22 mouse cellular contexts compared by ENCODE assay signal in the genomic region with DNA sequence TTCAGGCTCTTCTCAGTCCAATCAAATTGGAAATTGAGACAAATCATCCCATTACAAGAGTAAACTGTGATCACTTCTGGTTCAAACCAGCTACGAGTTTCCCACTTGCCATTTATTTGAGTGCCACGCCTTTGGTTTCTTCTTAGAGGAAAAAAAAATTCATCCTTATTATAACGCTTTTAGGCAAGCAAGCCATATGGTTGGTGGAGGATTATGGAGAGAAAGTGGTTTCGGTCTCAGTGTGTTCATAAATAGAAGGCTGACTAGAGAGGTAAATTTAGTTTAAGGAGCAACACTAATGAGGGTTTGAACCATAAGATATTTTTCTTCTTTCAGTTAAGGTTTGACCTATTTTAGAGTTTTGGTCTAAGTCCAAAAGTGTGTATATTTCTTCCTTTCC.
DNase-seq lines count a peak whose midpoint lies in the region; ATAC-seq and TF ChIP-seq lines count a peak whose summit lies in the region.
"Had no signal": no experiment of that assay in that cellular context is flagged by ENCODE, and none has a peak within 500 bp of the region (broad histone marks: within the 10 kb centered on the region; RNA-seq: fewer than 3 reads in every experiment).

No protein-coding gene starts in this region.

- TF ChIP-seq POLR2A in cortical plate, adult 2 months (IDR thresholded peaks at IDR 0.05; ENCODE audit: extremely low read depth, insufficient read depth, low read length), result no peak

- no peak overlapping the region for H3K4me3 ChIP-seq in layer of hippocampus, adult 2 months
- no peak overlapping the region for H3K4me3 ChIP-seq in cortical plate, adult 2 months (ENCODE audit: insufficient read depth, low read length)
- H3K4me3 ChIP-seq in midbrain, embryonic 16.5 days (ENCODE audit: low read depth, low read length), result no peak overlapping the region
- no peak overlapping the region for H3K4me3 ChIP-seq in hindbrain, embryonic 16.5 days (ENCODE audit: low read length)
- H3K4me3 ChIP-seq: embryonic facial prominence, embryonic 13.5 days; embryonic facial prominence, embryonic 15.5 days; erythroblast, embryonic 14.5 days; forebrain, embryonic 10.5 days; forebrain, embryonic 12.5 days had no signal

- ATAC-seq in frontal cortex, adult (ENCODE audit: low TSS enrichment), result peak; percentile 50
- ATAC-seq in midbrain, embryonic 16.5 days, result no peak
- no peak for ATAC-seq in hindbrain, embryonic 16.5 days
- ATAC-seq: forebrain, embryonic 14.5 days; forebrain, embryonic 16.5 days had no signal

- peak overlapping the region; percentile 91 for H3K27ac ChIP-seq in layer of hippocampus, adult 2 months
- peak overlapping the region; percentile 81 for H3K27ac ChIP-seq in cortical plate, adult 2 months (ENCODE audit: insufficient read depth, low read length)
- H3K27ac ChIP-seq in midbrain, embryonic 16.5 days (ENCODE audit: low read length), result no peak overlapping the region
- no peak overlapping the region for H3K27ac ChIP-seq in hindbrain, embryonic 16.5 days (ENCODE audit: low read depth, low read length)
- H3K27ac ChIP-seq: embryonic facial prominence, embryonic 13.5 days; embryonic facial prominence, embryonic 15.5 days; forebrain, embryonic 10.5 days; forebrain, embryonic 12.5 days had no signal

- no peaks in the 10 kb centered on the region for H3K36me3 ChIP-seq in midbrain, embryonic 16.5 days (ENCODE audit: control insufficient read depth, insufficient read depth, low read length)
- H3K36me3 ChIP-seq in hindbrain, embryonic 16.5 days (ENCODE audit: control insufficient read depth, insufficient read depth, low read length), result no peaks in the 10 kb centered on the region
- H3K36me3 ChIP-seq: embryonic facial prominence, embryonic 13.5 days; embryonic facial prominence, embryonic 15.5 days; forebrain, embryonic 10.5 days; forebrain, embryonic 12.5 days had no signal

- no peaks in the 10 kb centered on the region for H3K9me3 ChIP-seq in midbrain, embryonic 16.5 days (replicated peaks; ENCODE audit: control insufficient read depth, low read length, poor library complexity, severe bottlenecking)
- H3K9me3 ChIP-seq in hindbrain, embryonic 16.5 days (ENCODE audit: control insufficient read depth, low read length), result no peaks in the 10 kb centered on the region
- H3K9me3 ChIP-seq: embryonic facial prominence, embryonic 13.5 days; embryonic facial prominence, embryonic 15.5 days; forebrain, embryonic 10.5 days; forebrain, embryonic 12.5 days had no signal

- no peak for DNase-seq in frontal cortex, postnatal 36 days (ENCODE audit: low spot score in 2 of 2)
- no peak for DNase-seq in layer of hippocampus, adult 2 months (ENCODE audit: low spot score in 2 of 2)
- no peak for DNase-seq in layer of hippocampus, postnatal 10 days (ENCODE audit: low spot score in 2 of 2)
- peak; percentile 83 for DNase-seq in brain, adult 2 months (ENCODE audit: low read depth, low spot score)
- DNase-seq: adrenal gland, adult 2 months; adrenal gland, postnatal 10 days; adrenal gland, postnatal 25 days; cerebellum, adult 11-12 months; cerebellum, postnatal 10 days; cerebellum, postnatal 25 days; embryo, embryonic 11 days had no signal

- H3K4me2 ChIP-seq in midbrain, embryonic 16.5 days (ENCODE audit: low read length), result no peak overlapping the region
- H3K4me2 ChIP-seq in hindbrain, embryonic 16.5 days (ENCODE audit: low read length), result no peak overlapping the region
- H3K4me2 ChIP-seq: embryonic facial prominence, embryonic 13.5 days; embryonic facial prominence, embryonic 15.5 days; forebrain, embryonic 12.5 days had no signal

- WGBS in midbrain, embryonic 16.5 days, result 94% methylated on average over 4 of the region's 4 CpGs
- 89% methylated on average over 4 of the region's 4 CpGs for WGBS in hindbrain, embryonic 16.5 days

- no peaks in the 10 kb centered on the region for H3K27me3 ChIP-seq in midbrain, embryonic 16.5 days (ENCODE audit: control insufficient read depth, insufficient read depth, low read depth, low read length)
- no peaks in the 10 kb centered on the region for H3K27me3 ChIP-seq in hindbrain, embryonic 16.5 days (replicated peaks; ENCODE audit: control insufficient read depth, insufficient read depth, low read length)
- H3K27me3 ChIP-seq: embryonic facial prominence, embryonic 13.5 days; embryonic facial prominence, embryonic 15.5 days; forebrain, embryonic 12.5 days had no signal

- no peak for TF ChIP-seq CTCF in layer of hippocampus, adult 2 months (conservative IDR thresholded peaks at IDR 0.05)
- TF ChIP-seq CTCF in cortical plate, adult 2 months (IDR thresholded peaks at IDR 0.05; ENCODE audit: extremely low read depth, insufficient read depth, low read length), result no peak

- no peak overlapping the region for H3K9ac ChIP-seq in midbrain, embryonic 16.5 days (ENCODE audit: low read depth, low read length)
- no peak overlapping the region for H3K9ac ChIP-seq in hindbrain, embryonic 16.5 days (ENCODE audit: low read depth, low read length)
- H3K9ac ChIP-seq: embryonic facial prominence, embryonic 13.5 days; embryonic facial prominence, embryonic 15.5 days; forebrain, embryonic 12.5 days had no signal

- peaks cover 15% of the 10 kb centered on the region for H3K4me1 ChIP-seq in cortical plate, adult 2 months (ENCODE audit: control insufficient read depth, insufficient read depth, low read length)
- H3K4me1 ChIP-seq in midbrain, embryonic 16.5 days (ENCODE audit: control insufficient read depth, insufficient read depth, low read length), result no peaks in the 10 kb centered on the region
- peaks cover 4% of the 10 kb centered on the region; the same call in 1 of the 2 replicates for H3K4me1 ChIP-seq in hindbrain, embryonic 16.5 days (ENCODE audit: control insufficient read depth, insufficient read depth, low read depth, low read length)
- H3K4me1 ChIP-seq: embryonic facial prominence, embryonic 13.5 days; embryonic facial prominence, embryonic 15.5 days; forebrain, embryonic 10.5 days; forebrain, embryonic 12.5 days had no signal

Comparison
In these comparisons a context has a peak if more than half of its experiments do, and no peak if none do; other contexts are left out.
1. H3K27ac ChIP-seq: peak in layer of hippocampus, adult 2 months (single experiment) and cortical plate, adult 2 months (single experiment); none in midbrain, embryonic 16.5 days (single experiment) and hindbrain, embryonic 16.5 days (single experiment).